Mouse (Mus musculus) embryonic facial prominence, embryonic 12.5 days (tissue): ENCODE results near the gene Rmdn3. TPM values are rescaled to one million over a fixed set of nuclear protein-coding genes. Genes with fewer than 3 reads are reported as not detected.
A peak's percentile ranks its signal among the peaks of the same experiment; 100 is the strongest.

Experiments used
- ATAC-seq: fragments of 200-750 bp; cut with Nextera tagmentation; 2 replicates; pipeline ENCODE4 v1.8.0; 2017; ENCODE audit not compliant: insufficient number of reproducible peaks, insufficient read depth, low FRiP score, low TSS enrichment
- H3K27ac ChIP-seq: fragments of 300-500 bp; sonication (generic); 2 replicates; pipeline ENCODE4 v1.5.1; 2016; ENCODE audit warnings: mild to moderate bottlenecking
- H3K27me3 ChIP-seq: fragments of 300-500 bp; sonication (generic); 2 replicates; pipeline ENCODE4 v1.6.1; 2016; ENCODE audit warnings: mild to moderate bottlenecking, moderate library complexity
- H3K36me3 ChIP-seq: fragments of 300-500 bp; sonication (generic); 2 replicates; pipeline ENCODE4 v1.6.1; 2016; ENCODE audit warnings: mild to moderate bottlenecking
- H3K4me1 ChIP-seq: fragments of 300-500 bp; sonication (generic); 2 replicates; pipeline ENCODE4 v1.6.1; 2016
- H3K4me2 ChIP-seq: fragments of 300-500 bp; sonication (generic); replicated peaks from 2 replicates; pipeline ENCODE4 v1.6.1; 2016; ENCODE audit warnings: mild to moderate bottlenecking, moderate library complexity
- H3K4me3 ChIP-seq: fragments of 300-500 bp; sonication (generic); 2 replicates; pipeline ENCODE4 v1.5.1; 2016; ENCODE audit warnings: mild to moderate bottlenecking
- H3K9ac ChIP-seq: fragments of 300-500 bp; sonication (generic); 2 replicates; pipeline ENCODE4 v1.6.1; 2016; ENCODE audit warnings: mild to moderate bottlenecking, moderate library complexity
- H3K9me3 ChIP-seq: fragments of 300-500 bp; sonication (generic); 2 replicates; pipeline ENCODE4 v1.6.1; 2016; ENCODE audit warnings: mild to moderate bottlenecking, moderate library complexity
- WGBS: fragments of 180-500 bp; shearing (Covaris S2); methylation state at CpG from one replicate; pipeline ENCODE4 v1.1.7; 2016; 5-methylcytosine and 5-hydroxymethylcytosine counted together
- polyA plus RNA-seq: library from polyadenylated mRNA; unstranded; fragments of >200 nt; fragmentation: Nextera tagmentation; extraction: Ambion mirVana; gene quantifications from 2 replicates; pipeline ENCODE4 v1.2.1, GENCODE M21; 2016

Rmdn3 gene
- polyA plus RNA-seq, 1 experiment from 2014 or later = 42.3 TPM

- no peak overlapping the region for H3K4me2 ChIP-seq
- H3K4me3 ChIP-seq = no peak overlapping the region
- no peak for ATAC-seq
- WGBS = 86% methylated on average over 22 of the region's 22 CpGs
- no peak overlapping the region for H3K9ac ChIP-seq
- no peaks in the 10 kb centered on the region for H3K4me1 ChIP-seq
- peaks cover 92% of the 10 kb centered on the region for H3K36me3 ChIP-seq
- H3K9me3 ChIP-seq = no peaks in the 10 kb centered on the region
- no peak overlapping the region for H3K27ac ChIP-seq
- H3K27me3 ChIP-seq = no peaks in the 10 kb centered on the region
These were observed 9.6 kb downstream of the Rmdn3 start for GRCm38 (mm10) chr2:119147160-119147678.

DNA sequence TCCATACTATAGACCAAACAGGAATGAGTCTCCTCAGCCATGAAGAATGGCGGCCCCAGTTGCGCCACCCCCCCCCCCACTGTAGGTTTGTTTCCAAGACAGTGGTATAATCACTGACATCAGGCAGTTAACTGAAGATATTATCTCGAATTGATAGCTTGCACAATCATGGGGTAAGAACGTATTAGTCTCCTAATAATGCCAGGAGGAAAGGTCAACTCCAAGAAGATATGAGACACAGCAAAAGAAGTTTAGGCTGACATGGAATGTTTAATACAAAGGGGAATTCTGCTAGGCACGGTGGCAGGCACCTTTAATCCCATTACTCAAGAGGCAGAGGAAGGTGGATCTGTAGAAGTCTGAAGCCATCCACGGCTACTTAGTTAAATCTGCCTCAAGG, 10.4 kb downstream of the Rmdn3 start:
- H3K27ac ChIP-seq = no peak overlapping the region
- H3K4me1 ChIP-seq = no peaks in the 10 kb centered on the region
- ATAC-seq = no peak
- H3K4me2 ChIP-seq = no peak overlapping the region
- H3K36me3 ChIP-seq = peaks cover 93% of the 10 kb centered on the region
- WGBS = 90% methylated on average over 6 of the region's 6 CpGs
- no peaks in the 10 kb centered on the region for H3K9me3 ChIP-seq
- no peak overlapping the region for H3K4me3 ChIP-seq
- no peak overlapping the region for H3K9ac ChIP-seq
- H3K27me3 ChIP-seq = no peaks in the 10 kb centered on the region

DNA sequence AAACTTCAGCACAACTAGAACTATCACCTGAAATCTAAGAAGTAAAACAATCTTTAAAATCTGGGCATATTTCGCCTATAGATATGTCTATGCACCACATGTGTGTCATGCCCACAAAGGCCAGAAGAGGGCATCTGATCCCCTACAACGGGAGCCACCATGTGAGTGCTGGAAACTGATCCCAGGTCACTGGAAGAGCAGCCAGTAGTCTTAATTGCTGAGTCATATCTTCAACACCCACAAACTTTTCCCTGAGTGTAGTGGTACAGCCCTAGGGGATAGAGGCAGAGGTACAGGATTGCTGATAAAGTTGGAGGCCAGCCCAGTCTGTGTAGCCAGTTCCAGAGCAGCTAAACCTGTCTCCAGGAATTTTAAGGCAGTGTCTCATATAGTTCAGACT, 11.6 kb downstream of the Rmdn3 start:
- Histone ChIP-seq H3K4me3 (no peak overlapping the region), H3K9ac (no peak overlapping the region), H3K4me1 (no peaks in the 10 kb centered on the region), H3K36me3 (peaks cover 93% of the 10 kb centered on the region), H3K27me3 (no peaks in the 10 kb centered on the region), H3K4me2 (no peak overlapping the region), H3K9me3 (no peaks in the 10 kb centered on the region), H3K27ac (no peak overlapping the region)
- 82% methylated on average over 2 of the region's 2 CpGs for WGBS
- no peak for ATAC-seq

- 82% methylated on average over 5 of the region's 5 CpGs for WGBS
- Histone ChIP-seq H3K27me3 (no peaks in the 10 kb centered on the region), H3K27ac (no peak overlapping the region), H3K4me1 (no peaks in the 10 kb centered on the region), H3K4me2 (no peak overlapping the region), H3K9ac (no peak overlapping the region), H3K9me3 (no peaks in the 10 kb centered on the region), H3K36me3 (peaks cover 70% of the 10 kb centered on the region), H3K4me3 (no peak overlapping the region)
- no peak for ATAC-seq
These were observed 20.4 kb downstream of the Rmdn3 start for GRCm38 (mm10) chr2:119136346-119136898.

DNA sequence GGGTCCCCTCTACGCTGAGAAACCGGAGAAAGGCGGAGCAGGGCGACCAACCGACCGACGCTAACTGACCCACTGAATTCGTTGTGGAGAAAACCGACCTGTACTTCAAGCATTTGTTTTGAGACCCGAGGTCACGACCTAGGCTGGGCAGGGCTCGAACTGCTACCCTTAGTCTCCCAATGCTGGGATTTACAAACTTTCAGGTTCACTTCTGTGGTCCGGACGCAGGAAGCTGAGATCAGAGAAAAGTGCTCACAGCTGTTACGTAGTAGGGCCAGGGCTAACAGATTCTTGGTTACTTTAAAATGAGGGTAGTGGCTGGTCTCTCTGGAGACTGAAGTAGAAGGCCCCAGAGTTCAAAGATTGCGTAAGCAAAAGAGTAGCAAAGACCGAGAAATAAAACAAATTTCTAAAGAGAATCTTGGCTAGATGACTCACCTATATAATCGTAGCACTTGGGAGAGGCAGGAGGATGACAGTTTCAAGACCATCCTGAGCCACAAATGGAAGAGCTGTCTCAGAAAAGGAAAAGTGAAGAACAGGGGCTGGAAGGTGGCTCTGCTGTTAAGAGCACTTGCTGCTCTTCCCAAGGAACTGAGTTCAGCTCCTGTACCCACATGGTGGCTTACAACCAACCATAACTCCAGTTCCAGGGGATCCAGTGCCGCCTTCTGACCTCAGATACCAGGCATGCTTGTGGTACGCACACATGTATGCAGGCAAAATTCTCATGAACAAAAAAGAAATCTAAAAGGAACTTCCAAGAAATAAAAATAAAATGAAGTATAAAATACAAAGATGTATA, 43.5 kb downstream of the Rmdn3 start:
- WGBS = 14% methylated on average over 20 of the region's 20 CpGs

GRCm38 (mm10) chr2:119112438-119113112, 44.3 kb downstream of the Rmdn3 start, which contains the start of gene Rad51:
Rad51 (plus strand) TSS chr2:119112793.
- Histone ChIP-seq H3K9me3 (no peaks in the 10 kb centered on the region), H3K27ac (peak within 1 kb of the TSS; percentile 90), H3K36me3 (peaks cover 9% of the 10 kb centered on the region; the same call in 1 of the 2 replicates), H3K4me2 (peak within 1 kb of the TSS; percentile 93), H3K9ac (peak within 1 kb of the TSS; percentile 80), H3K27me3 (no peaks in the 10 kb centered on the region), H3K4me3 (peak within 1 kb of the TSS; percentile 83), H3K4me1 (peaks cover 11% of the 10 kb centered on the region)
- WGBS = under 1% methylated on average over 51 of the region's 51 CpGs
- peak; percentile 87 for ATAC-seq

More for the DNA sequence above, 43.5 kb downstream of the Rmdn3 start:
- ATAC-seq = no peak
- H3K27me3 ChIP-seq = no peaks in the 10 kb centered on the region
- H3K9me3 ChIP-seq = no peaks in the 10 kb centered on the region
- peak overlapping the region; percentile 80 for H3K9ac ChIP-seq
- H3K36me3 ChIP-seq = peaks cover 6% of the 10 kb centered on the region; the same call in 1 of the 2 replicates
- peak overlapping the region; percentile 90 for H3K27ac ChIP-seq
- H3K4me2 ChIP-seq = peak overlapping the region; percentile 93
- peak overlapping the region; percentile 83 for H3K4me3 ChIP-seq
- H3K4me1 ChIP-seq = peaks cover 11% of the 10 kb centered on the region

- Histone ChIP-seq H3K4me2 (no peak overlapping the region), H3K9me3 (no peaks in the 10 kb centered on the region), H3K9ac (no peak overlapping the region), H3K27ac (no peak overlapping the region), H3K27me3 (no peaks in the 10 kb centered on the region), H3K4me1 (peaks cover 11% of the 10 kb centered on the region), H3K36me3 (peaks cover 12% of the 10 kb centered on the region; the same call in 1 of the 2 replicates), H3K4me3 (no peak overlapping the region)
- 88% methylated on average over 3 of the region's 3 CpGs for WGBS
- ATAC-seq = no peak
These were observed 45.8 kb downstream of the Rmdn3 start for GRCm38 (mm10) chr2:119111060-119111459.

GRCm38 (mm10) chr2:119108554-119108953, 48.3 kb downstream of the Rmdn3 start:
- WGBS = 67% methylated on average over 4 of the region's 4 CpGs
- Histone ChIP-seq H3K4me3 (no peak overlapping the region), H3K9me3 (no peaks in the 10 kb centered on the region), H3K9ac (no peak overlapping the region), H3K27me3 (no peaks in the 10 kb centered on the region), H3K4me1 (peaks cover 6% of the 10 kb centered on the region; the same call in 1 of the 2 replicates), H3K4me2 (no peak overlapping the region), H3K27ac (no peak overlapping the region), H3K36me3 (peaks cover 12% of the 10 kb centered on the region; the same call in 1 of the 2 replicates)
- no peak for ATAC-seq

DNA sequence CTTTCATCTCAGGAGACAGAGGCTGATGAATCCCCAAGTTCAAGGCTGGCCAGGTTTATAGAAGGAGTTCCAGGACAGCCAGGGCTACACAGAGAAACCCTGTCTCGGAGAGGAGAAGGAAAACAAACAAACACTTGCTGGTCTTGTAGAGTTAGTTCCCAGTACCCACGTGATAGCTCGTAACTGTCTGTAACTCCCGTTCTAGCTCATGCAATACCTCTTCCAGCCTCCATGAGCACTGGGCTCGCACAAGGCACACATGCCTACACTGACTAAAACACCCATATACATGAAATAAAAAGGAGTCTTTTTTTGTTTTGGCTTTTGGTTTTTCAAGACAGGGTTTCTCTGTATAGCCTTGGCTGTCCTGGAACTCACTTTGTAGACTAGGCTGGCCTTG, 50.3 kb downstream of the Rmdn3 start:
- no peaks in the 10 kb centered on the region for H3K9me3 ChIP-seq
- no peak overlapping the region for H3K27ac ChIP-seq
- no peaks in the 10 kb centered on the region for H3K27me3 ChIP-seq
- no peaks in the 10 kb centered on the region for H3K4me1 ChIP-seq
- no peak overlapping the region for H3K4me3 ChIP-seq
- no peak overlapping the region for H3K4me2 ChIP-seq
- H3K36me3 ChIP-seq = peaks cover 29% of the 10 kb centered on the region
- no peak overlapping the region for H3K9ac ChIP-seq
- no peak for ATAC-seq
- WGBS = 75% methylated on average over 5 of the region's 5 CpGs

- no peak overlapping the region for H3K27ac ChIP-seq
- H3K4me2 ChIP-seq = no peak overlapping the region
- H3K9me3 ChIP-seq = no peaks in the 10 kb centered on the region
- H3K9ac ChIP-seq = no peak overlapping the region
- no peak for ATAC-seq
- peaks cover 30% of the 10 kb centered on the region for H3K36me3 ChIP-seq
- no peaks in the 10 kb centered on the region for H3K27me3 ChIP-seq
- no peaks in the 10 kb centered on the region for H3K4me1 ChIP-seq
- H3K4me3 ChIP-seq = no peak overlapping the region
These were observed 55.3 kb downstream of the Rmdn3 start for GRCm38 (mm10) chr2:119101552-119101951.
